Mouse (Mus musculus): ENCODE measurements around the gene Cttnbp2nl. TPM values are rescaled to one million over a fixed set of nuclear protein-coding genes. Genes with fewer than 3 reads are reported as not detected.
A peak's percentile ranks its signal among the peaks of the same experiment; 100 is the strongest.

The Cttnbp2nl gene
- total RNA-seq, 1 experiment from 2014 or later = 1.9 TPM

- ATAC-seq (ENCODE audit: extremely low read depth, insufficient number of reproducible peaks, low FRiP score, poor library complexity, severe bottlenecking) = no peak
Measured at GRCm38 (mm10) chr3:105061496-105061895, 8.6 kb upstream of the Cttnbp2nl start.

GRCm38 (mm10) chr3:105060992-105061391, 8.0 kb upstream of the Cttnbp2nl start:
- ATAC-seq (ENCODE audit: extremely low read depth, insufficient number of reproducible peaks, low FRiP score, poor library complexity, severe bottlenecking) = no peak

DNA sequence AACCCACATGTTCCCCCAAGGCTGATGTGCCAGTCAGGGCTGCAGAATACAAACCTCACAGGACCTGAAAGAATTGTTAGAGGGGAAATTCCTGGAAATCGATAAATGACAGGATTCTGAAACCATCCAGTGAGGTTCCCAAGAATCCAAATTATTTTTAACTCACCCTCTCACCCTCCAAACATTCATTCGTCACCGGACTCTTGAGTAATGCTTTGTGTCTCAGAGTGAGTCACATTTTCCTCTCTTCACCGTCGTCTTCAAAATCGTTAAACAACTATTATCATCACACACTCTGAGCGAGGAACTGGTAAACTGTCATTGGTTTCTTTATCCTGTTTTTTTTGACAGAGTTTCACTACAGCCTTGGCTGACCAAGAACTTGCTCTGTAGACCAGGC, 7.0 kb upstream of the Cttnbp2nl start:
- no peak for ATAC-seq (ENCODE audit: extremely low read depth, insufficient number of reproducible peaks, low FRiP score, poor library complexity, severe bottlenecking)

GRCm38 (mm10) chr3:105058627-105059513, 5.9 kb upstream of the Cttnbp2nl start:
- ATAC-seq (ENCODE audit: extremely low read depth, insufficient number of reproducible peaks, low FRiP score, poor library complexity, severe bottlenecking) = 0 out of 2 replicates have a peak, but pooled peaks have one; percentile 9

GRCm38 (mm10) chr3:105055666-105056065, 2.7 kb upstream of the Cttnbp2nl start:
- ATAC-seq (ENCODE audit: extremely low read depth, insufficient number of reproducible peaks, low FRiP score, poor library complexity, severe bottlenecking) = no peak

- ATAC-seq (ENCODE audit: extremely low read depth, insufficient number of reproducible peaks, low FRiP score, poor library complexity, severe bottlenecking) = no peak
Measured at GRCm38 (mm10) chr3:105054952-105055351, 2.0 kb upstream of the Cttnbp2nl start.

- ATAC-seq (ENCODE audit: extremely low read depth, insufficient number of reproducible peaks, low FRiP score, poor library complexity, severe bottlenecking) = no peak
Measured at GRCm38 (mm10) chr3:105053698-105054001, 704 bp upstream of the Cttnbp2nl start.

DNA sequence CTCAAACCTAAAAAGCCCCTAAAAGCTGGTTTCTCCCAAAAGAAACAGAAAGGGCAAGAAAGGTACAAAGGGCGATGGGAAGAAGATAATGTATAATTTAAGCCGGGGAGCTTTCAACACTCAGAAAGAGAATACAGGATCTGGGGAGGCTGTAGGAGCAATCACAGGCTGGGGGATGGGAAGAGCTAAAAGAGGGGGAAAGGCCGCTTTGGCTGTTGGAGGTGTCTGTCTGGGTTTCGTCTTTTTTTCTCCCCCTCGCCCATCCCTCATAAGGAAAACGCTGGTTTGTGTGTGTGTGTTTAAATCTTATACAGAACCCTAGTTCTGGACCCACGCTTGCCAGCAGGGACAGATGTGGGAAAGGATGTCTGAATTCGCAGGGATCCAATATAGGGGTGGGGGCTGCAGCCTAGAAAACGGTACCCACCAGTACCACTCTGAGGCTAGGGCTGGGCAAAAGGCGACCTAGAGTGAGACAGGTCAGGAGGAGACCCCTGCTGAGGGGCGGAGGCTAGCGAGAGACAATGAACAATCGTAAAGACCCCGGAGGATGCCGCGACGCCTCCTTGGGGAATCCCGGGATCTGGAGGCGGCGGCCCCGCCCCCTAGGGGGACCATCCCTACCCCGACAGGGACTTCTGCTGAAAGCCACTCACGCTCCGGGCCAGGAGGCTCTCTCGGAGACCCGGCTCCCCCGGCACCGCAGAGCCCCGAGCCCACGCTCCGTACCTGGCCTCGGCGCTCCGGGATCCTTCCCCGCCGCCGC, 592 bp downstream of the Cttnbp2nl start:
- no peak for ATAC-seq (ENCODE audit: extremely low read depth, insufficient number of reproducible peaks, low FRiP score, poor library complexity, severe bottlenecking)

DNA sequence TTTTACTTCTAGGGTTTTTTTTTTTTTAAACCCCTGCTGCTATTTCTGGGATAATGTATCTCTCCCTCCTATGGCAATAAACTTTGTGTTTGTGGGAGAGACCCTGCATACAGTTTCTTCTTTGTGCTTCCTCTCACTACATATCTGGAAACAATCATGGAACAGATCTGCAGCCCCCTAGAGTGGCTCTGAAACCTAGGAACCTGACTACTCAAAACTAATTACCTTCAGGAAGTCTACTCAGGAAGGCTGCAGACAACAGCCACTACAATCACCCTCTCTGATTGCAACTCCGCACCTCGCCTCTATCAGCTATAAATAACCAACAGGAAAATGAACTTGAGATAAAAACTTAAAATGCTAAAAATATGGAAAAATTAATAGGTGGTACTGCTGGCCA, 1.8 kb downstream of the Cttnbp2nl start:
- ATAC-seq (ENCODE audit: extremely low read depth, insufficient number of reproducible peaks, low FRiP score, poor library complexity, severe bottlenecking) = no peak

- ATAC-seq (ENCODE audit: extremely low read depth, insufficient number of reproducible peaks, low FRiP score, poor library complexity, severe bottlenecking) = no peak
Measured at GRCm38 (mm10) chr3:105049848-105050247, 3.1 kb downstream of the Cttnbp2nl start.

GRCm38 (mm10) chr3:105047616-105048015, 5.3 kb downstream of the Cttnbp2nl start:
- no peak for ATAC-seq (ENCODE audit: extremely low read depth, insufficient number of reproducible peaks, low FRiP score, poor library complexity, severe bottlenecking)

DNA sequence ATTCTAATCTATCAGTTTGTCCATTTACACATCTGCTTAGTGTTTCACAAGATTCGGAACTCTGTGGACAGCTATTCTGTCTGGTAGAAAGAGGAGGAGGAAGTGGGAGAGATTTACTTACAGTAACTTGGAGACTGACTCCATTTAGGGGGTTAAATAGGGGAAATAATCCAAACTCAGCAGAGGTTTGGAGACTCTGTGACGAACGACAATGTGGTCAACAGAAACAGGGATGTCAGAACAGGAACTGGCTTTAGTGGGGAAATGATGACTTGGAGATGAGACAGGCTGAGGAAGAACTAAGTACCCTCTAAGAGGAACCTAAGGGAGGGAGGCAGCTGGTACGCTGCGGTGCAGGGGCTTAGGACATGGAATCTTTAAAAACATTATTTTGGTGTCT, 6.1 kb downstream of the Cttnbp2nl start:
- no peak for ATAC-seq (ENCODE audit: extremely low read depth, insufficient number of reproducible peaks, low FRiP score, poor library complexity, severe bottlenecking)

DNA sequence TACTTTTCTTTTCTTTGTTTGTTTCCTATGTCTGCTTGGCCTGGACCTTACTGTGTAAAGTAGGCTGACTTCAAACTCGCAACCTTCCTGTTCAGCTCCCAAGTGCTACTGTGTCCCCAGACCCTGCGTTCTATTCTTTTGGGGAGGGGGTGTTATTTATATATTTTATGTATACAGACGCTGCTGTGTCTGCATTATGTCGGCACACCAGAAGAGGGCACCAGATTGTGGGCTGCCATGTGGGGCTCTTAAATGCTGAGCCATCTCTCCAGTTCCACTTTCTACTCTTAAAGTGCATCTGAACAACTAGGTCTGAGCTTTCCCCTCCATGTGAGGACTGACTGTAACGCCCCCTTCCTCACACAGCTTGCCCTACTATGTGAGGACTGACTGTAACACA, 9.2 kb downstream of the Cttnbp2nl start:
- ATAC-seq (ENCODE audit: extremely low read depth, insufficient number of reproducible peaks, low FRiP score, poor library complexity, severe bottlenecking) = no peak

- no peak for ATAC-seq (ENCODE audit: extremely low read depth, insufficient number of reproducible peaks, low FRiP score, poor library complexity, severe bottlenecking)
Measured at GRCm38 (mm10) chr3:105040983-105041625, 11.8 kb downstream of the Cttnbp2nl start.

GRCm38 (mm10) chr3:105040002-105040401, 12.9 kb downstream of the Cttnbp2nl start:
- no peak for ATAC-seq (ENCODE audit: extremely low read depth, insufficient number of reproducible peaks, low FRiP score, poor library complexity, severe bottlenecking)

DNA sequence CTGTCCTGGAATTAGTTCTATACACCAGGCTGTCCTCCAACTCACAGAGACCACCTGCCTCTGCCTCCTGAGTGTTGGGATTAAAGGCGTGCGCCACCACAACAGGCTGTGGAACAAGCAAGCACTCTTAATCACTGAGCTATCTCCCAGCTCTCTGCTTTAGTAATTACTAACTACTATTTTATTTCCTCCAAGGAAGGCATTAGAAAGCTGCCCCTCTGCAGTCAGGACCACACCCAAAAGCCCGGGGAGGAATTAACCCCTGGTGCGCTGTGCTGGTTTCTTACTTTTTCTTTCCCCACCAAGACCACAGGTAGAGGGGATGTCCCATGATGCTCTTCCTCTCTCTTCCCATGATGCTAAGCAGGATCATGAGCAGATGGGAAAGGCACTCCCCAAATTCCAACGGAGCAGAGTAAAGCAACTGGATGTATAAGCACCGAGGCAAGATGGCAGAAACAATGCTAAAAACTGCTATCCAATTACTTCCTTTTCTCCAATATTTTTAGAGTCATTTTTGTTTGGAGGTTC, 15.6 kb downstream of the Cttnbp2nl start:
- no peak for ATAC-seq (ENCODE audit: extremely low read depth, insufficient number of reproducible peaks, low FRiP score, poor library complexity, severe bottlenecking)

GRCm38 (mm10) chr3:105036281-105036847, 16.6 kb downstream of the Cttnbp2nl start:
- ATAC-seq (ENCODE audit: extremely low read depth, insufficient number of reproducible peaks, low FRiP score, poor library complexity, severe bottlenecking) = no peak

DNA sequence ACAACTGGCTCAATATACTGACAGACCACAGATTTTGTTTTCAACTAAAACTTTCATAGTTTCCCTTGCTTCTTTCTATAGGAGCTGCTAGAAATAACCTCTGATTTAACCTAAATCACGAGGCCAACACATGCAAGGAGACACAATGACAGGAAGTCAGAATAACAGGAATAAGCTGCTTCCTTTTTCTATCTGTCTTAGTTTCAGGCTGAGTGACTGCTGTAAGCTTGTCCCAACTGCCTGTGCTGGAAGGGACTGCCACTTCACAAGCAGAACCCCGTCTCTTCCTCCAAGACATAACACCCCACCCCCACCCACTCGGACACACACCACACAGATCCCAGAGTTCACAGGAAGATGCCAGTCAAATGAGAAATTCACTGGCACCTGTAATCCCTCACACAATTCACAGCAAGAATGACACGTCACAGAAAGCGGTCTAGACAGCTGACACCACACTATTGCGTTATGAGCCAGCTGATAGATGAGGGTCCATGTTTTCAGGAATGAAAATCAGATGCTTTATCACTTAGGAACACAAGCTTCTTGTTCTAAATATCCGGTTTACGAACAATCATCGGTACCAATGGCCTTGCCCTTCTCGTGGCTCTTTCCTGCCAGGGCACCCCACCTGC, 29.5 kb downstream of the Cttnbp2nl start:
- ATAC-seq (ENCODE audit: extremely low read depth, insufficient number of reproducible peaks, low FRiP score, poor library complexity, severe bottlenecking) = no peak
